Mouse (Mus musculus): ENCODE data around the gene Soga1.

Gene Soga1

DNA sequence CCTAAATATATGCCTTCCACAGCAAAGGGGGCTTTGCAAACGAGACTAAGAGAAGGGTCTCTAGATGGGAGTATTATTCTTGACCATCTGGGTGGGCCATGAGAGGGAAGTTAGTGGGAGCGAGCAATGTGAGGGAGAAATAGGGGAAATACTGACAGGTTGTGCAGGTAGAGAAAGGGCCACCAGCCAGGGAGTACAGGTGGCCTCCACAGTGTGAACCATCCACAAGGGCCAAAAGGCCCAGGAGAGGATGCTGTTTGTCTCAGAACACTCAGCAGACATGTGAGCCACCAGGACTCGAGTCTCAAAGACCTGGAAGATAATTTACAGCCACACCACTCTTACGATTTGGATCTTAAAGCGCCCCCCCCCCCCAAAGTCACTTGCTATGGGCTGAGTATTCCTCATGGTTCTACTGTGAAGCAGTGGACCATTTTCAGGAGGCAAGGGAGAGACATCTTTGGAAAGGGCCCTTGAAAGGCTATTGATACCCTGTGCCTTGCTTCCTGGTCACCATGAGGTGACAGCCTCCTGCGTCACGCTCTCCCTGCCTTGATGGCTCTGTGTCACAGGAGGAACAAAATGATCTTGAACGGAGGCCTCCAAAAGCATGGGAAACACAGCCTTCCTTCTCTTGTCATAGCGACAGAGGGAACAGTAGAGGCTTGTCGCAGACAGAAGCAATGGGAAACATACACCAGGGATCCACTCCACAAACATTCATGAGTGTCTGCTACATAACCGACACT, 18.3 kb downstream of the Soga1 start:
- DNase-seq, result peak in 1 of 2 experiments; percentile 72

DNA sequence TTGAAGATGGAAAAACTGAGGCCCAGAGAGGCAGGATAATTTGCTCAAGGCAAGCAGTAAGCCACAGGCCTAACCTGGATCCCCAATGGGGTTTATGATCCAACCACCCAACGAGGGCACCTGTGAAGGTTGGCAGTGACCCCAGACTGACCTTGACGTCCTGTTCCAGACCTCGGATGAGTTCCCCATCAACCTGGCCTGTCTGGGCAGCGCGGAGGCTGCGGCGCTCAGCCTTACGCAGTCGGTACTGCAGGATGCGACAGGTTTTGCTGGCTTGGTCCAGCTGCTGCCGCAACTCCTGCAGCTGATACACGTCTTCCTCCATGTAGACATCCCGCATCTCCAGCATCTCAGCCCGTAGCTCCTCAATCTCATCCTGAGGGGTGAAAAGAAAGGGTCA, 19.0 kb downstream of the Soga1 start:
- peak in 1 of 2 experiments; percentile 49 for DNase-seq

DNA sequence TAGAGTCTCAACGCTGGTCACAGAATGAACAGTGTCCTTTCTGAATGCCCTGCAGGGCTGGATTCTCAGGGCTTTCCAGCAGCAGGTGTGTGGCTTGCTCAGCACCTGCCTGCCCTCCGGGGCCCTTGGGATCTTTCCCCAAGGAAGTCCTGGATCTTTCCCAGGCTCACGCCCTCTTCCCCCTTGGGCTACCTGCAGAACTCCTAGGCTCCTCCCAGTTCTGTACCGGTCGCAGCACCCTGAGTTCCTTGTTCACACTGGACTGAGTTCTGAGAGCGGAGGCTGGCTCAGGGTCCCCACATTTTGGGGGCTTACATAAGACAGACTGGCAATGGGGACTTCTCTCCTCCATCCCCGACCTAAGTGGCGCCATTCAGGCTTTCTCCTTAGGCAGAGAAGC, 19.9 kb downstream of the Soga1 start:
- peak in 1 of 2 experiments; percentile 56 for DNase-seq

DNA sequence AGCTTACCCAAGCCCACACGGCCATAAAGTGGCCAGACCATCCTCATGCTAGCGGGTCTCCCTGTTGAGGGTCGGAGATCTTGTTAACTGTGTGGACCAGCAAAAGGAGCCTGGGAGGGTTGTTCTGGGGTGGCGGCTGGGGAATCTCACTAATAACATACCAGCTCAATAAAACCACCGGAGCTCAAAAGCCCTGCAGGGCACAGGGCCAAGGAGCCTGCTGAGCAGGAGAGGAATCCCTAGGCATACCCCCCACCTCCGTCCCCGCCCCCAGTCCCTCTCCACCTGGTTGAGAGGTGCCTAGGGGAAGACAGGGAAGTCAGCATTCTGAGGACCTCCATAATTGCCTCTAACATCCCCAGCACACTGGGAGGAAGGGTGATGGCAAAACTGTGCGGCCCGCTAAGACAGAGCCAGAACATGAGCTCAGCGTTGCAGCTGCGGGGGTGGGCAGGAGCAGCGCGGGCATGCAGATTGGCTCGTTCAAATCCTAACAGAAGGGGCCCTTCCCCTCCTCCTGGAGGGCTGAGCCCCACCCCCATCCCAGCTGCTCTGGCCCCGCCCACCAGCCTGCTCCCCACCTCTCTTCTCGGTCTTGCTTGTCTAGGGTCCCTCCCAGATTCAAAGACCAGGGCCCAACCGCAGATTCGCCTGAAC, 20.6 kb downstream of the Soga1 start:
- peak; percentile 94 to 96 for DNase-seq

DNA sequence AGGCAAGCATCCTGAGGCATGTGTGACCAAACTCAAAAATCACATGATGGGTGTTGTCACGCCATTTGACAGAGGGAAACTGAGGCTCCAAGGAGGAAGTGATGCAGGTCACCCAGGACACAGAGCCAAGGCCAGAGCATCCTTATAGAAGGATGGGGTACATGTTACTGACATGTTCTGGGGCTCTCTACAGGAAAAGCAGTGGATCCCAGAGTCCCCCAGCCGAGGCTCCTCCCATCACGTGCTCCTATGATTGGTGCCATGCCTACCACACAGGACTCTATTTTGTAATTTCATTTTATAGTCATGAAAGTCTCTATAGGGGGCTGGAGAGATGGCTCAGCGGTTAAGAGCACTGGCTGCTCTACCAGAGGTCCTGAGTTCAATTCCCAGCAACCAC, 21.3 kb downstream of the Soga1 start:
- no peak for DNase-seq

DNA sequence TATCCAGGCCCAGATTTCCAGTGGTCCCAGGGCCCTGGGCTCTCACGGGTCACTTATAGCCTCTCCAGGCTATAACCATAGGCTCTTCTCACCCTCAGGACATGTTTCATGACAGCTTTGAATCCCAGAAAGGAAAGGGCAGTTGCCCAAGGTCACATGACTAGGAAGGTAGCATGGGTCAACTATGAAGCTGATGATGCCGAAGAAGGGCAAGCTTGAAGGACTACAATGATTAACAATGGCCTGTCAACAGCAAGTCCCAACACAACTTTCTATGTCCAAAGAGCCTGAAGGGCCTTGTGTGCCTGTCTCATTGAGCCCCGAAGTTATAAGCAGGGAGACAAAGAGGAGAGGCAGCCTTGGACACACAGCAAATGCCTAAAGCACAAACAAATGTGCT, 21.9 kb downstream of the Soga1 start:
- no peak for DNase-seq

DNA sequence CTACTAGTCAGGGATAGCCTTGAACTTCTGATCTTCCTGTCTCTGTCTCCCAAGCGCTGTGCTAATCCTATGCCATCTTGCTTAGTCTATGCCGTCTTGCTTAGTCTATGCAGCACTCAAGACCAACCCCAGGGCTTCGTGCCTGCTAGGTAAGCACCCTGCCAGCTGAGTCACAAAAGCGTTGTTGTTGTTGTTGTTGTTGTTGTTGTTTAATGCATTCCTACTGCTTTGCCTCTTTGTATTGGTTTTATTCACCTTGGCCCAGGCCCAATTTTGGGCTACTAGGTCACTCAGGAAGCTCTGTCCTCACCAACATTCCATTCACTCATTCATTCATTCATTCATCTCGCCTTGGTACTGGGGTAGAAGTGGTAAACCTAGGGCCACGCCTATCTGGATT, 23.3 kb downstream of the Soga1 start:
- no peak for DNase-seq

DNA sequence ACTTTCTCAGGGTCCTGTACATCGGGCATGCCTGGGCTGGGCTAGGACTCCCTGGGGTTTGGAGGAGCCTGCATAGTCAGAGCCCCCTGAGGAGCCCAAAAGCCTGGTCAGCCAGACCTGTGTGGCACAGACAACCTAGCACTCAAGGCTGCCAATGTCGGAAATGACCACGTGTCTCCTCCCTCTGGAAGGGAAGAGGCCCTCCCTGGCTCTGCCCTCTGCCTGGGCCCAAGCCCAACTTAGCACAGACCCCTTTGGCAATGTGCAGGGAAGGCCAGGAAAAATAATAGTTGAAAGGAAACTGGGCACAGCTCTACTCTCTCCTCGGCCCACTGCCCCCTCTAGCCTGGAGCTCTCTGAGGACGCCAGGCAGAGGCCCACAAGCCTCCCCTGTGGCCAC, 24.2 kb downstream of the Soga1 start:
- peak; percentile 86 to 92 for DNase-seq

DNA sequence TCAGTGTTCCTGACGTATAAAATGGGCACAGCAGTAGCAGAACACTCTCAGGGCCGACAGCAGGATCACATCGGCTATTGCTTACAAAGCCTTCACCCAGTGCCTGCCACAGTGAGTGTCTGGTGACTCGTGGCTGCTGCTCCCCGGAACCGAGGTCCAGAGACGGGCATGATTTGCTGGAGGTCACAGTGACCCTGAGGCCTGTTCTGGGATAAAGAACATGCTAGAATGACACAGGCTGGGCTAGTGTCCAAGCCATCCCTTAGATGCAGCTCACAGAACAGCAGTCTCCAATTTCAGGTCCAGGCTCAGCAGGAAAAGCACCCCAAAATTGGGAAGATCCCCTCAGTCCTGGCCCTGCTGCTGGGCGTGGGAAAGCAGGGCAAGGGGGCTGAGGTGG, 24.8 kb downstream of the Soga1 start:
- peak; percentile 58 to 60 for DNase-seq

DNA sequence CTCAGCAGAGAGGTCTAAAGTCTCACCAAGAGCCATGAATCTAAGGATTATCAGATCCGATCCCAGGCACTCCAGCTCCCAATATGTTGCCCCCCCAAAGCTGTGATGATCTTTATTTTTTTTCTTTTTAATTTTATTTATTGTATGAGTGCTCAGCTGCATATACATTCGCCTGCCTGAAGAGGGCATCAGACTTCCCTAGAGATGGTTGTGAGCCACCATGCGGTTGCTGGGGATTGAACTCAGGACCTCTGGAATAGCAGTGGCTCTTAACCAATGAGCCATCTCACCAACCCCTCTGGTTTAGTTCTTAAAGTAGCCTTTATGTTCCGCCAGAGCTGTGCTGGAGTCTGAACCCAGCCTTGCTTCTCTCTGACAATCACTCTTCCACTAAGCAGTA, 25.3 kb downstream of the Soga1 start:
- DNase-seq, result no peak

DNA sequence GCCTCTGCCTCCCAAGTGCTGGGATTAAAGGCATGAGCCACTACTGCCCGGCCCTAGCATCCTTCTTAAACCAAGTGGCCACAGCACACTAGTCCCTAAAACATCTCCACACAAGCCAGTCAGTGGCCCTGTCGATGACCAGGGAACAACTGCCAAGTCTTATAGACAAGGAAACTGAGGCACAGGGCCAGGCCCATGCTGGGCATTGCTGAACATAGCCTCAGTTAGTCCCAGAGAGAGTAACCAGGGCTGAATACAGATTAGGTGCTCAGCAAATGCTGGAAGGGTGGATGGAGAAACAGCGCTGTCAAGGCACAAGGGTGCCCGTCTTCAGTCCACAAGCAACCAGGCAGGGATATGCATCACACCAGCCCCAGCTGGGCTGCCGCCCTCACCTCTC, 25.9 kb downstream of the Soga1 start:
- peak; percentile 49 to 58 for DNase-seq

DNA sequence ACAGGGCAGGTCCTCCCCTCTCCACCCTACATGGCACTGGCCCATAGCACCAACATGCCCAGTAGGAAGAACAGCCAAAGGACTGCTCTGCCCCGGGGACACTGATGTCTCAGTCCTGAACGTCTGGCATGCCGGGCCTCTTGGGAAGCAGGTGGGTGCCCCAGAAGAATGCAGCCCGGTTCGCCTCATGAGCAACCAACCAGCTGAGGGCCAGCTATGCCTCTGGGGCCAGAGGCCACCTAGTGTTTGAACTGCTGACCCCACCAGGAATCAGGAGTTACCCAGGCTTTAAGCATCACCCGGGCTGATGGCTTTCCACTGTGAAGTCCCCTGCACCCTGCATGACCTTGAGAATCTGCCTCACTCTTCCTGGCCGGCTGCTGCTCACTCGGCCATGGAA, 26.6 kb downstream of the Soga1 start:
- DNase-seq, result no peak

DNA sequence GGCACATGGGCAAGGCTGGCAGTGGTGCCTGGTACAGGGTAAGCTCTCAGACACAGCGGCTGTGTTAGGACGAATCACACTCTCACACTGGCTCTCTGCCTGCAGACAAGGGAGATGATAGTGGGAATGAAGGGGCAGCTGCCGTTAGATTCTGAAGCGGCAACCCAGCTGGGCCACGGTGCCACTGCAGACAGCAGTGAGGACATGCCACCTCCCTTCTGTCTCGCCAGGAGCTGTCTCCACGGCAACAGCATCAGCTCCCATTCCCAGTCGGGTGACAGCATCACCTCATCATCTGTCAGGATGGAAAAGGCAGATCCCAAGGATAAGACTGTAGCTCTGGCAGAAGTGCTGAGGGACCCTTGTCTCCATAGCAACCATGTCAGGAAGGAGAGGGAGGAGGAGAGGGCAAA, 29.2 kb downstream of the Soga1 start:
- peak; percentile 84 to 87 for DNase-seq

DNA sequence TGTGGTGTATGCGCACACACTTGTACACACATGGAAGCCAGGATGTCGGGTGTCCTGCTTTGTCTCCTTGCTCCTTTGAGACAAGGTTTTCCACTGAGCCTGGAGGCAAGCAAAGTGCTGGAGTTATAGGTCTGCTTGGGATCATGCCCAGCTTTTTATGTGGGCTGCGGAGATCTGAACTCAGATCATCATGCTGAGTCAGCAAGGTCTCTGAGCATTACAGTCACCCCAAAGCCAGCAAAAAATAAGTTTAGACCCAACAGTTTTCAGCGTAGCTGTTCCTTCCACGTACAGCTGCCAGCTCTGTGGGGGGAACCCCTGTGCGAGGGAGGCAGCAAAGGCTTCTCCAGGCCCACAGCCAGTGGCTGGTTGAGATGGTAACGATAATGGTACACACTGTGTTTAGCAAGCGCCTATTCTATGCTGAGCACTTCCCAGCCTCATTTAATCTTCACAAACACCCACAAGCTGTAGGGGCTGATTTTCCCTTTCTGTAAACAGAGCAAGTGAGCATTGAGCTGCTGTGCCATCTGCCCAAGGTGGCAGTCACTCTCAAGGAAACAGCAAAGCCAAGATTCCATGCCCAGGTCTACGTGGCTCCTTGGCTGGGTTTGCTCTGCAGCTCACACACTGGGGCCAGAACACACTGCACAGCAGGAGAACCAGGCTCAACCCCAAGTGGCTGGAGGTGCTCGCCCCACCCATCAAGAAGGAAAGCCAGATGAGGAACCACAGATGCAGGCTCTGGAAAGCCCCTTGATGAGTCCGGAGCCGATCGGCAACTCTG, 30.5 kb downstream of the Soga1 start:
- DNase-seq, result peak; percentile 80

DNA sequence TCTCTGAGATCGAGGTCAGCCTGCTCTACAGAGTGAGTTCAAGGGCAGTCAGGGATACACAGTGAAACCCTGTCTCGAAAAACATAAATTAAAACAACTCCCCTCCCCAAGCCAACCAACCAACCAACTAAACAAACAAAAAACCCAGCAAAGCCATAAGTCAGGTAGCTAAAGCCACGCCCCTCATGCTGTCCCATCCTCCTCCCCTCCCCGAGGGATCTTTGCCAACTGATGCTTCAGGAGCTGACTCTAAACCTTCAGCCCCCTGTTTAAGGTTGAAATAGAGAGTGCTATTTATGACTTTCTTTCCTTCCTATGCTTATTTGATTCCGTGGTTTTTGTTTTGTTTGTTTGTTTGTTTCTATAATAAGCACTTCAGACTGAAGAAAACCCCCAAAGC, 32.1 kb downstream of the Soga1 start:
- peak; percentile 57 to 68 for DNase-seq

DNA sequence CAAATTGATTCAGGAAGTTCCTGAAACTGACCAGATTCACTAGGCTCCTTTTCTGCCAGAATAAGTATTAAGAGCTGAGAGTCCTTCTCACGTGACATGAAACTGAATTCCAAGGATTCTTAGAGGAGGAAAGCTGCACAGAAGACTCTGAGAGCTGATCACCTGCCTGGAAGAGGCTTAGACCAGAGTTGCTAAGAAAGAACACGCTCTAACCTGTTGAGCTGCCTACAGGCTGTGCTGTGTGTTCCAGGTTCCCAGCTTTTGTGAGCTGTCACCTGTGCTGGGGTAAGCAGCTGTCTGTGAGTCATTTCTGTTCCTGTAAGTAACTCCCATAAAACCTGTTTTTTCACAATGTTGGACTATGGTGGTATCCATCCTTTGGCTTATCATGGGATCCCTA, 33.1 kb downstream of the Soga1 start:
- no peak for DNase-seq

DNA sequence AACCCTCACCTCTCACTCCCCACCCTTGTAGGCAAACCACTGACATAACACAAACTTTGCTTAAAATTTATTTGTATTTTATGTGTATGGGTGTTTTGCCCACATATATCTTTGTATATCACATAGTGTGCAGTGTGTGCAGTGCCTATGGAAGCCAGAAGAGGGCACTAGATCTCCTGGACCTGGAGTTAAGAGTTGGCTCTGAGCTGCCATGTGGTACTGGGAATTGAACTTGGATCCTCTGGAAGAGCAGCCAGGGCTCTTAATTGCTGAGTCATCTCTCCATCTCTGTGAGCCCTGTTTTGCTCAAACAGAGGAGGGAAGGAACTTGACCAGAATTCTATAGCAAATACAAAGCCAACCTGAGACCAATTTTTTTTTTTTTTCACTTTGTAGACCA, 35.1 kb downstream of the Soga1 start:
- DNase-seq, result peak in 1 of 2 experiments; percentile 47

DNA sequence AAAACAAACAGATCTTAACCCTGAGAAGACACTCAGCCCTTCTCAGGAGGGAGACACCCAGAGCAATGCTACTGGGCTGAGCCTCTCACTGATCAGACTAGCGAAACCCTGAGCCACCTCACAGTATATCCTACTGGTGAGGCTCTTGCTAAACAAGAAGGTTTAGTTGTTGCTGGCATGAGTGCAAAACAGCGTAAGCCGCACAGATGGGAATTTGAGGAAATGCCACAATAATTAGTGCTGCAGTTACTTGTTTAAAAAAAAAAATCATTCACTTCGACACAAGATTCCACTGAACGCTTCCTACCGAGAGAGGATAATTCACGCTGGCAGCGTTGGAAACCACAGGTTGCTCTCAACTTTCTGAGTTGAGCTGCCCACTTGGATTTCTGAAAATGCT, 35.5 kb downstream of the Soga1 start:
- DNase-seq, result no peak

DNA sequence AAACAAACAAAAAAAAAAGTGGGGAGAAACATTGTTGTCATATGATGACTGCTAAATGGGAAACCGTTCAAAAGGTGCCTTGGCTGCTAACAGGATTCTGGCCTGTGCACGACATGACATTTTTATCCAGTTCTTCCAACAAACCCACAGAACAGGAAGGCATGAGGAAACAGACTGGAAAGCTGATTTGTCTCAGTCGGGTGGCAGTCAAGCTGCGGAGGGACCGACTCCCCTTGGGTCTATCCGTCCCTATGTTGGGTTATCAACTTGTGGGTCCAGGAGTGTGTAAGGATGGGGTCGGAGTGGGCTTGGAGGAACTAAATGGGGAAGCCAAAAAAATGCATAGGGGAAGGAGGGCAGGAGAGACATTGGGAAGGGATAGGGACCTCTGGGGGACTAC, 37.6 kb downstream of the Soga1 start:
- no peak for DNase-seq

DNA sequence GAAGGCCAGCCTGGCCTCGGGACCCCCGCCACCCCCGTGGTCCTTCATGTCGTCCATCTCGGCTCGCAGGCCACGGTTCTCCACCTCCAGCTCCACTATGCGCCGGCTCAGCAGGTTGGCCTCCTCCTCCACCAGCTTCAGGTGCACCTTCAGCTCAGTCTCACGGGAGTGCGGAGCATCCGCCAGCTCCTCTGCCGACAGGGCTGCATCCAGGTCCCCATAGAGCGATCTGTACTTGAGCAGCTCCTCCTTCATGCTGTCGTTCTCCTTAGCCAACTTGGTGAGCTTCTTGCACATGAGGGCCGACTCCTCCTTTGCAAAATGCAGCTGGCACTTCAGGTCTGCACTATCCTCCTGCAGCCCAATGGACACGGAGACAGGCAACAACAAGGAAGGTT, 38.4 kb downstream of the Soga1 start:
- DNase-seq, result no peak

DNA sequence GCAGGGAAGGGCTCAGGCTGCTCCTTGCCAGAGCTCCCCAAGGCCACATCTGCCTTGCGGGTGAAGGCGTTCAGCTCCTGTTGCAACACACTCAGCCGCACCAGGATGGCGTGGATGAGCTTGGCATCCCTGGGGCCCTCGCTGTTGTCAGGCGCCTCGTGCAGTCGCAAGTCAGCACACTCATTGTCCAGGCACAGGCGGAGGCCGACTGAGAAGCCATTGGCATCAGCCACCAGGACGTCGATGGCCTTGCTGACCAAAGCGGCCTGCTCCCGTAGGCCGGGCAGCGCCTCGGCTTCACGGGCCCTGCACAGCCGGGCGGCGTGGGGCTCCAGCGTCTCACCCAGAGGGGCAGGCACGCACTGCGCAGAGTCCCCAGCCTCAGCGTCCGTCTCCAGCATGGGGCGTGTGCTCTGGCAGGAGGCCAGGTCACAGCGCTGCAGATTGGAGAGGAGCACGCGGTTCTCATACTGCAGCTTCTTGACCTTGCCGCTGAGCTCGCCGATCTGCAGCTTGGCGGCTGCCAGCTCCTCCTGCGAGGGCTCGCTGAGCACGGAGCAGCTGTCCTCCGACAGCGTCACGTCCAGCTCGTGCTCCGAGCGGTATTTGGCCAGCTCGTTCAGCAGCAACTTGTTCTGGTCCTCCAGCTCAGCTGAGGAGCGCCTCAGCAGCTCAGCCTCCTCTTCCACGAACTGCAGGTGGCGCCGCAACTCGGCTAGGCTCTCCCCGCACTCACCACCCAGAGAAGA, 39.0 kb downstream of the Soga1 start:
- DNase-seq, result peak; percentile 79 to 83

DNA sequence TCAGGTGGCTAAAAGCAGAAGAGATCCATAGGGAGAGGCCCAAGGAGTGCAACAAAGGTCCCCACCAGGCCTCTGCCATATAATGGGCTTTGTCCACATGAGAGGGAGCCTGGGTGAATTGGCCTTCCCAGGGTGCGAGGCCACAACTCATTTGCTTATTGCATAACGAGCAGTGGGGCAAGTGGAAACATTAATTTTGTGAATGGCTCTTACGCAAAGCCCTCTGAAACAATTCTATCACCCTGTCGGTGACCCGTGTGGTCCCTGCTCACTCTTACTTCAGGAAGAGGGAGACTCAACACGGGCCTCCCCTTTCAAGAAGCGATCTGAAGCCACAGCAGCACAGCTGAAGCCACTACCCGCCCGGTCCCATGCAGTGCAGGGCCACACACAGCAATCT, 41.8 kb downstream of the Soga1 start:
- no peak for DNase-seq

DNA sequence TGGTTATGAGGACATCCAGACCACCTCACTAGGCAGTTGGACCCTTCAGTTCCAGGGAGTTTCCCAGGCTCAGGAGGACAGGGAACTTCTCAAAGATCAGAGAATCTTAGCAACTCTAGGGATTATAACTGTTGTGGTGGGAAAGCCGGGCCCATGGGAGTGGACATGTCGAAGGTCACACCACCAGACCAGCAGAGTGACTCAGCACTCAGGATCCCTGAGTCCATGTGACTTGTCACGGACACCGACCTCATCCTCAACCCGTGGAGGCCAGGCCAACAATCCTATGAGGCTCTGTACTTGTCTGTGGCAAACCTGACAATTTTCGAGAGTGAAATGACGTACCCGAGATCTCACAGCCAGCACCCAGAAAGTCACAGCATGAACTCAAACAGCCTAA, 42.7 kb downstream of the Soga1 start:
- DNase-seq, result no peak
